Mouse (Mus musculus) c-Kit-positive CD71-negative TER-119-negative erythroid progenitor cells, embryonic 14.5 days (primary cell): Measurements from ENCODE around the gene Faim2.
A peak's percentile ranks its signal among the peaks of the same experiment; 100 is the strongest.

Experiments used
- DNase-seq: peaks from one replicate; pipeline ENCODE4 v3.0.0-alpha.2; 2013; ENCODE audit warnings: low read depth

Faim2 gene

GRCm38 (mm10) chr15:99463194-99463593 lies 64.8 kb downstream of the Faim2 start:
- DNase-seq = no peak

GRCm38 (mm10) chr15:99457606-99458401 lies 70.2 kb downstream of the Faim2 start, which contains the start of gene Nckap5l:
Gene Nckap5l (minus strand): TSS chr15:99457748.
- DNase-seq = peak; percentile 79

GRCm38 (mm10) chr15:99456963-99457605 lies 70.9 kb downstream of the Faim2 start:
- DNase-seq = no peak

- DNase-seq = no peak
These were observed 71.5 kb downstream of the Faim2 start for GRCm38 (mm10) chr15:99456338-99456962.

GRCm38 (mm10) chr15:99455415-99455814 lies 72.5 kb downstream of the Faim2 start:
- DNase-seq = no peak

GRCm38 (mm10) chr15:99454585-99455279 lies 73.2 kb downstream of the Faim2 start:
- DNase-seq = no peak

GRCm38 (mm10) chr15:99453153-99453900 lies 74.6 kb downstream of the Faim2 start:
- no peak for DNase-seq

GRCm38 (mm10) chr15:99449751-99450280 lies 78.1 kb downstream of the Faim2 start:
- no peak for DNase-seq

- DNase-seq = no peak
These were observed 78.7 kb downstream of the Faim2 start for GRCm38 (mm10) chr15:99449131-99449750.
